Mouse (Mus musculus) megakaryocyte, embryonic 14.5 days (primary cell): ENCODE measurements at regions not wholly inside any gene's neighbourhood (a gene's known extent, or its start where the extent isn't known, plus 50 kb on each side); places are given as distances from the start of the nearest gene placed in this dataset.
"Not testable (repeated sequence)": the region's sequence is repeated elsewhere in the genome, so short reads cannot be mapped to it uniquely, and the experiment has no call there.

Source experiments
- H3K27me3 ChIP-seq: replicated peaks from 2 replicates; pipeline ENCODE3; 2012; ENCODE audit warnings: inconsistent platforms
- H3K36me3 ChIP-seq: replicated peaks from 2 replicates; pipeline ENCODE3; 2012; ENCODE audit warnings: low read length, inconsistent platforms, mixed read lengths
- H3K4me1 ChIP-seq: 2 replicates; pipeline ENCODE4 v1.6.1; 2012; ENCODE audit warnings: inconsistent platforms
- H3K4me3 ChIP-seq: replicated peaks from 2 replicates; pipeline ENCODE3; 2012; ENCODE audit warnings: moderate library complexity, mild to moderate bottlenecking, inconsistent platforms
- H3K9me3 ChIP-seq: 2 replicates; pipeline ENCODE4 v1.6.1; 2012; ENCODE audit warnings: inconsistent platforms
- FLI1 ChIP-seq: IDR thresholded peaks from 2 replicates; pipeline ENCODE4 v1.6.1; 2012; ENCODE audit warnings: low read length, inconsistent platforms, mixed read lengths
- GATA1 ChIP-seq: IDR thresholded peaks from 3 replicates; pipeline ENCODE4 v1.6.1; 2012; ENCODE audit warnings: mixed read lengths, low read length, inconsistent platforms, borderline replicate concordance

- no peaks in the 10 kb centered on the region for H3K36me3 ChIP-seq
- no peaks in the 10 kb centered on the region for H3K9me3 ChIP-seq
- no peak for TF ChIP-seq GATA1
- no peak for TF ChIP-seq FLI1
- no peaks in the 10 kb centered on the region for H3K4me1 ChIP-seq
- H3K4me3 ChIP-seq: no peak overlapping the region
- no peaks in the 10 kb centered on the region for H3K27me3 ChIP-seq
These were observed 249.2 kb downstream of the Nfkbiz start for GRCm38 (mm10) chr16:55589382-55589956.

GRCm38 (mm10) chr16:55587138-55587537 lies 251.6 kb downstream of the Nfkbiz start:
- Histone ChIP-seq H3K36me3 (no peaks in the 10 kb centered on the region), H3K4me3 (no peak overlapping the region), H3K27me3 (no peaks in the 10 kb centered on the region), H3K4me1 (peaks cover 6% of the 10 kb centered on the region), H3K9me3 (no peaks in the 10 kb centered on the region)
- TF ChIP-seq FLI1: no peak
- no peak for TF ChIP-seq GATA1

- Histone ChIP-seq H3K4me3 (no peak overlapping the region), H3K9me3 (no peaks in the 10 kb centered on the region), H3K36me3 (no peaks in the 10 kb centered on the region), H3K27me3 (no peaks in the 10 kb centered on the region), H3K4me1 (peaks cover 11% of the 10 kb centered on the region)
- TF ChIP-seq FLI1 (no peak), GATA1 (no peak)
These were observed 255.8 kb downstream of the Nfkbiz start for GRCm38 (mm10) chr16:55582906-55583305.

- no peak overlapping the region for H3K4me3 ChIP-seq
These were observed 256.7 kb downstream of the Nfkbiz start for GRCm38 (mm10) chr16:55582029-55582428.

GRCm38 (mm10) chr16:55580827-55581226 lies 257.9 kb downstream of the Nfkbiz start:
- H3K4me1 ChIP-seq: peaks cover 11% of the 10 kb centered on the region
- TF ChIP-seq FLI1 (no peak), GATA1 (no peak)

More at GRCm38 (mm10) chr16:55582029-55582428, 256.7 kb downstream of the Nfkbiz start:
- H3K9me3 ChIP-seq: no peaks in the 10 kb centered on the region
- no peak for TF ChIP-seq GATA1
- no peak for TF ChIP-seq FLI1
- H3K4me1 ChIP-seq: peaks cover 11% of the 10 kb centered on the region
- H3K27me3 ChIP-seq: no peaks in the 10 kb centered on the region
- no peaks in the 10 kb centered on the region for H3K36me3 ChIP-seq

GRCm38 (mm10) chr16:55578686-55579085 lies 260.0 kb downstream of the Nfkbiz start:
- Histone ChIP-seq H3K4me3 (no peak overlapping the region), H3K36me3 (no peaks in the 10 kb centered on the region), H3K4me1 (peaks cover 11% of the 10 kb centered on the region), H3K27me3 (no peaks in the 10 kb centered on the region), H3K9me3 (no peaks in the 10 kb centered on the region)
- TF ChIP-seq FLI1: no peak
- TF ChIP-seq GATA1: no peak

More at GRCm38 (mm10) chr16:55580827-55581226, 257.9 kb downstream of the Nfkbiz start:
- no peaks in the 10 kb centered on the region for H3K27me3 ChIP-seq
- no peak overlapping the region for H3K4me3 ChIP-seq
- H3K9me3 ChIP-seq: no peaks in the 10 kb centered on the region
- H3K36me3 ChIP-seq: no peaks in the 10 kb centered on the region

GRCm38 (mm10) chr16:55575609-55576283 lies 263.0 kb downstream of the Nfkbiz start:
- H3K4me1 ChIP-seq: peaks cover 17% of the 10 kb centered on the region
- not testable (repeated sequence) for H3K27me3 ChIP-seq, H3K9me3 ChIP-seq, H3K4me3 ChIP-seq, H3K36me3 ChIP-seq

- H3K4me1 ChIP-seq: peaks cover 16% of the 10 kb centered on the region
- TF ChIP-seq FLI1: no peak
- TF ChIP-seq GATA1: no peak
These were observed 267.6 kb downstream of the Nfkbiz start for GRCm38 (mm10) chr16:55571106-55571505.

GRCm38 (mm10) chr16:55570097-55570496 lies 268.6 kb downstream of the Nfkbiz start:
- Histone ChIP-seq H3K4me1 (peaks cover 16% of the 10 kb centered on the region), H3K27me3 (no peaks in the 10 kb centered on the region), H3K36me3 (no peaks in the 10 kb centered on the region), H3K9me3 (no peaks in the 10 kb centered on the region), H3K4me3 (no peak overlapping the region)
- no peak for TF ChIP-seq GATA1
- no peak for TF ChIP-seq FLI1

More at GRCm38 (mm10) chr16:55571106-55571505, 267.6 kb downstream of the Nfkbiz start:
- H3K9me3 ChIP-seq: no peaks in the 10 kb centered on the region
- no peaks in the 10 kb centered on the region for H3K36me3 ChIP-seq
- no peaks in the 10 kb centered on the region for H3K27me3 ChIP-seq
- H3K4me3 ChIP-seq: no peak overlapping the region

GRCm38 (mm10) chr16:55555821-55556535 lies 258.2 kb upstream of the Zpld1 start:
- TF ChIP-seq FLI1 (no peak), GATA1 (no peak)
- H3K27me3 ChIP-seq: no peaks in the 10 kb centered on the region
- H3K4me1 ChIP-seq: peaks cover 51% of the 10 kb centered on the region
- no peaks in the 10 kb centered on the region for H3K9me3 ChIP-seq
- H3K36me3 ChIP-seq: no peaks in the 10 kb centered on the region
- peak overlapping the region; percentile 69 for H3K4me3 ChIP-seq

- TF ChIP-seq FLI1 (peak; percentile 74; the same call in 1 of the 2 replicates), GATA1 (no peak; the same call in 2 of the 3 replicates)
- H3K27me3 ChIP-seq: no peaks in the 10 kb centered on the region
- no peaks in the 10 kb centered on the region for H3K9me3 ChIP-seq
- peaks cover 53% of the 10 kb centered on the region for H3K4me1 ChIP-seq
- no peaks in the 10 kb centered on the region for H3K36me3 ChIP-seq
- H3K4me3 ChIP-seq: peak overlapping the region; percentile 84
These were observed 257.4 kb upstream of the Zpld1 start for GRCm38 (mm10) chr16:55555224-55555623.
